Mouse (Mus musculus): ENCODE results near the gene Troap. TPM values are rescaled to one million over a fixed set of nuclear protein-coding genes. Genes with fewer than 3 reads are reported as not detected.

The Troap gene
- polyA plus RNA-seq (2014; fragmentation: Illumina TruSeq; extraction: RNeasy Lipid Tissue Mini Kit (QIAGEN cat#74804); ENCODE audit: low read depth, low replicate concordance) = 1.6 TPM

DNA sequence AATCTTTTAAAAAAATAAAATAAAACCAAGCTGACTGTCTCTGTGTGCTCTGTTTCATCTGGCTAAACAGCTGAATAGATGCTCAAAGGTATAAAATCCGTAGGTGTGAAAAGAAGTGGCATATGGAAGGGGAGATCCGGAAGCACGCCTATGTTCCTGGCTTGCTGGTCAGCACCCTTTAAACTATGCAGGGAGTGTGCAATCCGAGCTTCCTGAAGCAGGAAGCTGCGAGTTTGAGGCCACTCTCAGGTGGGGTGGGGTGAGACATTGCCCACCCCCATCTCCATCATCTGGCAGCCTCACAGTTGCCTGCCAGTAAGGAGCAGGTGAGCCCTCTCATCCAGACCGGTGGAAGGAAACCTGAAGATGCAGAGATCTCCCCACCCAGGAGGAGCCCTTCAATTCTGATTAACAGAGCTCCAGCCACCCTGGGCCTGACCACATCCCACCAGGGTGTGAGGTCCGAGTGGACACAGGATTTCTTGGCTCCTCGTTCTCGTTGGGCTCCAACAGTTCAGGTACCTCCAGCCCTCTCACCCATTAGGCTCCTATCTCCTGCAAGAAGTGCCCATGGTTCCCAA is at the start of gene Troap:
Gene Troap (plus strand): TSS at position 557 of the 581 bp plus-strand sequence.

DNA sequence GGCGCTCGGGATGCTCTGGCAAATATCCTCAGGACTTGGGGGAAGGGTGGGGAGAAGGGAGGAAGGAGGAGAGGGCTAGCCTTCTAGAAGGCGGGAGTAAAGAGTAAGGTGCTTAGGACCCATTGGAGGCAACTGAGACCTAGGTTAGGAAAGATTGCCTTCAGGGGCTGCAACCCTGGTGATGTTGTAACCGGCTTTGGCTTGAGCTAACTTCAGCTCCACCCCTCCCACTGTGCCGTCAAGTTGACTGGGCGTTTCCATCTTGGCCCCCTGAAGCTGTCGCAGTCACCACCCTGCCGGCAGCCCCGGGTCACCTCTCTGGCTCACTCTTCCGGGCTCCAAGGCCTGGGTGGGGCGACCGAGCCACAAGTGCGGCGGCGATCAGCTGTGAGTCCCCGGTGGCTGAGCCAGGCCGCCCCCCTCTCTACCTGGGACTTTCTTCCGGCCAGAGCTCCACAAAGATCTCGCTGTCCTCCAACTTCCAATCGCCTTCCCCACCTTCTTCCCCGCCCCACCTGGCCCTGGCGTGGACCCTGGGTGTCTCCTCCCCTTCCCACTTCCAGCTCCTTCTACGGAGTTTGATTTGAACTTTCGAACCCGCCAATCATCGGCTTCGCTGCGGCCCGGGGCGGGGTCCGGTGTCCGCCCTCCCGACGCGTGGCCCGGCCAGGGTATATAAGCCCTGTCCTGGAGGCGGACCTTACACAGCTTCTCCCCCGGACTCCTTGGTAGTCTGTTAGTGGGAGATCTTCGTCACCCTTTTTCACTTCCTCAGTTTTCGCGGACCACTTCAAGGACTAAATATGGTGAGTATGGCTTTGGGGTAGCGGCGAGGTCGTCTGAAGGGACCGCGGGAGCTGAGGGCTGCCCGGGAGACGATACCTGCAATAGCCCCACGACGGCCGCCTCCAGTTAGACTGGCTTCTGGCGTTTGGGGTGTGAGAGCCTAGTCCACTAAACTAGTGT is 44.5 kb upstream of the Troap start, which contains the start of gene Tuba1c:
Gene Tuba1c (plus strand): TSS at position 273 of the 966 bp plus-strand sequence.

GRCm38 (mm10) chr15:99055040-99055439 is 19.3 kb upstream of the Troap start, which contains the start of gene Prph:
Prph (plus strand) TSS chr15:99055174.

DNA sequence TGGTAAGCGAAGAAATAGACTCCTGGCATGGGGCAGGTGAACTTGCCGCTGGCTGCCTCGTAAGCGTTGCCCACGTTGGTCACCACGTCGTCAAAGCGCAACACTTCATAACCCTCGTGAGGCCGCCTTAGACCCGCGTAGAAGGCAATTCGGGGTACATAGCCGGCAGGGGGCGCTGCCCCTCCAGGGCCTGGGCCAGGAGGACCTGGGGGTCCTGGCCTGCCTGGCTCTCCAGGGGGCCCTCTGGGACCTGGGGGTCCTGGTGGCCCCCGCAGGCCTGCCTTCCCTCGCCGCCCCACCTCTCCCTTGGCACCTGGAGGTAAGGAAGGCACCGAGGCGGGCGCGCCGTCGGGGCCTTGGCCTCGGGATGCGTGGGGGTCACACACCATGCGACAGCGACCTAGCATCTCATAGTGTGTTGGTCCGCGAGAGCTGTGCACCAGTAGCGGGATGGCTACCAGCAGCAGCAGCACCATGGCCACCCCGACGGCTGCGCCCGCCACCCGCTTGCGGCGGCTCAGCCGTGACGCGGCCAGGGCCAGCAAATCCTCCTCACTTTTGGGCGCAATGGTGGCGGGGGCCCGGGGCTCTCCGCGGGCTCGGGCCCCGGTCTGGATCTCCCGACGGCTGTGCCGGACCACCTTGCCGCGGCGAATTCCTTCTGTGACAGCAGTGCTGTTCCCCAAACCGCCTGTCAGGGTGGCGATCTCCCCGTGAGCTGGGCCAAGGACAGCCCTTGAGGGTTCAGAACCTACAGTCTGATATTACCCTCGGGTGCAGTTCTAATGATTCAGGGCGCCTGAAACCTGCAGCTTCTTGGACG is 13.1 kb downstream of the Troap start, which contains the start of gene C1ql4:
Gene C1ql4 (minus strand): TSS at position 565 of the 823 bp plus-strand sequence.

GRCm38 (mm10) chr15:99092870-99093269 is 18.5 kb downstream of the Troap start, which contains the start of gene Dnajc22:
Dnajc22 (plus strand) TSS chr15:99093170.

DNA sequence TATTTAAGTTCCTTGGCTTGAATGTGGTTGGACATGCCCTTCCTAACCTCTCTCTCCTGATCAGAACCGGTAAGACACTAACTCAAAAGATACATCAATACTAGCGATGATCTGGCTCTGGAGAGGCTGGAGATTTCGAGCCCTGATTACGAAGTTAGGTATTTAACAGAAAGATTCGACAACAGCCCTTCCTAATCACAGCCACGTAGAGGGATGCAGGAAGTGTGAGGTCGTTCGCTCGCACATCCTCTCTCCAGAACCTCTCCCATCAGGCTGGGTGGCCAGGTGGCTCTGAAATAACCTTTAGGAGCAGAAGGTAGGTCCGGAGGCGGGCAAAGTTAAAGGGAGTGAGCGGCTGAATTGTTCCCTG is 51.3 kb downstream of the Troap start, which contains the start of gene Spats2:
Gene Spats2 (plus strand): TSS at position 206 of the 370 bp plus-strand sequence.

Other genes with a start within 250 kb of the Troap start
- 73.1 TPM for gene Prkag1, start 243.1 kb upstream of the Troap start, polyA plus RNA-seq (2014; fragmentation: Illumina TruSeq; extraction: RNeasy Lipid Tissue Mini Kit (QIAGEN cat#74804); ENCODE audit: low read depth, low replicate concordance)
- 33.8 TPM for gene Kmt2d, start 203.4 kb upstream of the Troap start, polyA plus RNA-seq (2014; fragmentation: Illumina TruSeq; extraction: RNeasy Lipid Tissue Mini Kit (QIAGEN cat#74804); ENCODE audit: low read depth, low replicate concordance)
- 4.4 TPM for gene Rhebl1, start 180.0 kb upstream of the Troap start, polyA plus RNA-seq (2014; fragmentation: Illumina TruSeq; extraction: RNeasy Lipid Tissue Mini Kit (QIAGEN cat#74804); ENCODE audit: low read depth, low replicate concordance)
- 0.97 TPM for gene Dhh, start 176.0 kb upstream of the Troap start, polyA plus RNA-seq (2014; fragmentation: Illumina TruSeq; extraction: RNeasy Lipid Tissue Mini Kit (QIAGEN cat#74804); ENCODE audit: low read depth, low replicate concordance)
- gene Lmbr1l, start 156.3 kb upstream of the Troap start, polyA plus RNA-seq (2014; fragmentation: Illumina TruSeq; extraction: RNeasy Lipid Tissue Mini Kit (QIAGEN cat#74804); ENCODE audit: low read depth, low replicate concordance) = 22.8 TPM
- gene Tuba1b, start 140.0 kb upstream of the Troap start, polyA plus RNA-seq (2014; fragmentation: Illumina TruSeq; extraction: RNeasy Lipid Tissue Mini Kit (QIAGEN cat#74804); ENCODE audit: low read depth, low replicate concordance) = 537 TPM
- not detected for gene Gm49450, start 121.0 kb upstream of the Troap start, polyA plus RNA-seq (2014; fragmentation: Illumina TruSeq; extraction: RNeasy Lipid Tissue Mini Kit (QIAGEN cat#74804); ENCODE audit: low read depth, low replicate concordance)
- gene Tuba1a, start 120.9 kb upstream of the Troap start, polyA plus RNA-seq (2014; fragmentation: Illumina TruSeq; extraction: RNeasy Lipid Tissue Mini Kit (QIAGEN cat#74804); ENCODE audit: low read depth, low replicate concordance) = 299 TPM
- 81.1 TPM for gene Tuba1c, start 44.7 kb upstream of the Troap start, polyA plus RNA-seq (2014; fragmentation: Illumina TruSeq; extraction: RNeasy Lipid Tissue Mini Kit (QIAGEN cat#74804); ENCODE audit: low read depth, low replicate concordance)
- 0.45 TPM for gene Prph, start 19.4 kb upstream of the Troap start, polyA plus RNA-seq (2014; fragmentation: Illumina TruSeq; extraction: RNeasy Lipid Tissue Mini Kit (QIAGEN cat#74804); ENCODE audit: low read depth, low replicate concordance)
- 2.6 TPM for gene C1ql4, start 13.2 kb downstream of the Troap start, polyA plus RNA-seq (2014; fragmentation: Illumina TruSeq; extraction: RNeasy Lipid Tissue Mini Kit (QIAGEN cat#74804); ENCODE audit: low read depth, low replicate concordance)
- 6.5 TPM for gene Dnajc22, start 18.6 kb downstream of the Troap start, polyA plus RNA-seq (2014; fragmentation: Illumina TruSeq; extraction: RNeasy Lipid Tissue Mini Kit (QIAGEN cat#74804); ENCODE audit: low read depth, low replicate concordance)
- 15.8 TPM for gene Spats2, start 51.3 kb downstream of the Troap start, polyA plus RNA-seq (2014; fragmentation: Illumina TruSeq; extraction: RNeasy Lipid Tissue Mini Kit (QIAGEN cat#74804); ENCODE audit: low read depth, low replicate concordance)
- gene Kcnh3, start 150.3 kb downstream of the Troap start, polyA plus RNA-seq (2014; fragmentation: Illumina TruSeq; extraction: RNeasy Lipid Tissue Mini Kit (QIAGEN cat#74804); ENCODE audit: low read depth, low replicate concordance) = 35.0 TPM
- 47.2 TPM for gene Mcrs1, start 177.4 kb downstream of the Troap start, polyA plus RNA-seq (2014; fragmentation: Illumina TruSeq; extraction: RNeasy Lipid Tissue Mini Kit (QIAGEN cat#74804); ENCODE audit: low read depth, low replicate concordance)
- 53.9 TPM for gene Prpf40b, start 220.5 kb downstream of the Troap start, polyA plus RNA-seq (2014; fragmentation: Illumina TruSeq; extraction: RNeasy Lipid Tissue Mini Kit (QIAGEN cat#74804); ENCODE audit: low read depth, low replicate concordance)
- gene Fam186b, start 221.3 kb downstream of the Troap start, polyA plus RNA-seq (2014; fragmentation: Illumina TruSeq; extraction: RNeasy Lipid Tissue Mini Kit (QIAGEN cat#74804); ENCODE audit: low read depth, low replicate concordance) = 1.6 TPM

All from adipose tissue, adult 10 weeks (tissue).